Mouse (Mus musculus) megakaryocyte, embryonic 14.5 days (primary cell): ENCODE data around the gene Tctex1d1.

Experiments used
- FLI1 ChIP-seq: IDR thresholded peaks from 2 replicates; pipeline ENCODE4 v1.6.1; 2012; ENCODE audit warnings: low read length, inconsistent platforms, mixed read lengths
- GATA1 ChIP-seq: IDR thresholded peaks from 3 replicates; pipeline ENCODE4 v1.6.1; 2012; ENCODE audit warnings: mixed read lengths, low read length, inconsistent platforms, borderline replicate concordance

GRCm38 (mm10) chr4:103042997-103043396 lies 64.6 kb downstream of the Tctex1d1 start:
- TF ChIP-seq FLI1 (no peak), GATA1 (no peak)
